Mouse (Mus musculus) hindbrain, embryonic 12.5 days (tissue): ENCODE data around the gene Rab4a. TPM values are rescaled to one million over a fixed set of nuclear protein-coding genes. Genes with fewer than 3 reads are reported as not detected.
"Not testable (repeated sequence)": the region's sequence is repeated elsewhere in the genome, so short reads cannot be mapped to it uniquely, and the experiment has no call there.

Experiments used
- ATAC-seq: fragments of 200-750 bp; cut with Nextera tagmentation; 2 replicates; pipeline ENCODE4 v1.8.0; 2017; ENCODE audit warnings: moderate TSS enrichment; ENCODE audit not compliant: low FRiP score
- H3K27ac ChIP-seq: fragments of 300-500 bp; sonication (generic); 2 replicates; pipeline ENCODE4 v1.5.1; 2016; ENCODE audit warnings: mild to moderate bottlenecking
- H3K27me3 ChIP-seq: fragments of 300-500 bp; sonication (generic); 2 replicates; pipeline ENCODE4 v1.6.1; 2016; ENCODE audit warnings: mild to moderate bottlenecking
- H3K36me3 ChIP-seq: fragments of 300-500 bp; sonication (generic); 2 replicates; pipeline ENCODE4 v1.6.1; 2016; ENCODE audit warnings: mild to moderate bottlenecking
- H3K4me1 ChIP-seq: fragments of 300-500 bp; sonication (generic); 2 replicates; pipeline ENCODE4 v1.6.1; 2016
- H3K4me2 ChIP-seq: fragments of 300-500 bp; sonication (generic); replicated peaks from 2 replicates; pipeline ENCODE4 v1.6.1; 2016; ENCODE audit warnings: mild to moderate bottlenecking
- H3K4me3 ChIP-seq: fragments of 300-500 bp; sonication (generic); 2 replicates; pipeline ENCODE4 v1.5.1; 2016; ENCODE audit warnings: mild to moderate bottlenecking
- H3K9ac ChIP-seq: fragments of 300-500 bp; sonication (generic); 2 replicates; pipeline ENCODE4 v1.6.1; 2016; ENCODE audit warnings: mild to moderate bottlenecking, moderate library complexity
- H3K9me3 ChIP-seq: fragments of 300-500 bp; sonication (generic); replicated peaks from 2 replicates; pipeline ENCODE4 v1.6.1; 2016; ENCODE audit warnings: mild to moderate bottlenecking
- WGBS: fragments of 180-500 bp; shearing (Covaris S2); methylation state at CpG from one replicate; pipeline ENCODE4 v1.1.7; 2016; 5-methylcytosine and 5-hydroxymethylcytosine counted together
- polyA plus RNA-seq: library from polyadenylated mRNA; unstranded; fragments of >200 nt; fragmentation: Nextera tagmentation; extraction: Ambion mirVana; gene quantifications from 2 replicates; pipeline ENCODE4 v1.2.1, GENCODE M21; 2016

The Rab4a gene
- polyA plus RNA-seq, 1 experiment from 2014 or later = 61.0 TPM

GRCm38 (mm10) chr8:123806374-123806935, 670 bp downstream of the Rab4a start:
- Histone ChIP-seq H3K36me3 (no peaks in the 10 kb centered on the region), H3K27ac (peak overlapping the region; percentile 85), H3K27me3 (no peaks in the 10 kb centered on the region), H3K4me2 (peak overlapping the region; percentile 80), H3K4me1 (peaks cover 25% of the 10 kb centered on the region), H3K4me3 (peak overlapping the region; percentile 74), H3K9me3 (no peaks in the 10 kb centered on the region), H3K9ac (peak overlapping the region; percentile 86)
- 2% methylated on average over 12 of the region's 12 CpGs for WGBS
- 0 out of 2 replicates have a peak, but pooled peaks have one; percentile 41 for ATAC-seq

- peak; percentile 47 for ATAC-seq
- Histone ChIP-seq H3K27ac (peak overlapping the region; percentile 4; the same call in 1 of the 2 replicates), H3K4me3 (peak overlapping the region; percentile 74), H3K4me2 (peak overlapping the region; percentile 80), H3K9ac (peak overlapping the region; percentile 86), H3K9me3 (no peaks in the 10 kb centered on the region), H3K36me3 (no peaks in the 10 kb centered on the region), H3K4me1 (peaks cover 25% of the 10 kb centered on the region), H3K27me3 (no peaks in the 10 kb centered on the region)
- 8% methylated on average over 14 of the region's 14 CpGs for WGBS
Observed at GRCm38 (mm10) chr8:123807024-123807431, 1.2 kb downstream of the Rab4a start.

GRCm38 (mm10) chr8:123807852-123808573, 2.2 kb downstream of the Rab4a start:
- H3K9me3 ChIP-seq = no peaks in the 10 kb centered on the region

GRCm38 (mm10) chr8:123808671-123809070, 2.9 kb downstream of the Rab4a start:
- no peak overlapping the region for H3K4me3 ChIP-seq
- no peak for ATAC-seq
- H3K4me2 ChIP-seq = no peak overlapping the region

More at GRCm38 (mm10) chr8:123807852-123808573, 2.2 kb downstream of the Rab4a start:
- no peak for ATAC-seq
- Histone ChIP-seq H3K27ac (no peak overlapping the region), H3K9ac (peak overlapping the region; percentile 28; the same call in 1 of the 2 replicates), H3K4me2 (peak overlapping the region; percentile 80), H3K36me3 (no peaks in the 10 kb centered on the region), H3K4me3 (peak overlapping the region; percentile 74; the same call in 1 of the 2 replicates), H3K27me3 (no peaks in the 10 kb centered on the region), H3K4me1 (peaks cover 25% of the 10 kb centered on the region)
- 73% methylated on average over 6 of the region's 6 CpGs for WGBS

GRCm38 (mm10) chr8:123809342-123809741, 3.6 kb downstream of the Rab4a start:
- not testable (repeated sequence) for H3K4me3 ChIP-seq, H3K9me3 ChIP-seq, H3K9ac ChIP-seq, H3K4me2 ChIP-seq, H3K27ac ChIP-seq, H3K27me3 ChIP-seq, ATAC-seq, H3K36me3 ChIP-seq
- 88% methylated on average over 4 of the region's 4 CpGs for WGBS
- H3K4me1 ChIP-seq = peaks cover 25% of the 10 kb centered on the region

More at GRCm38 (mm10) chr8:123808671-123809070, 2.9 kb downstream of the Rab4a start:
- peaks cover 25% of the 10 kb centered on the region for H3K4me1 ChIP-seq
- no peak overlapping the region for H3K27ac ChIP-seq
- no peak overlapping the region for H3K9ac ChIP-seq
- whole genome bisulfite sequencing = 77% methylated on average over 7 of the region's 7 CpGs
- H3K27me3 ChIP-seq = no peaks in the 10 kb centered on the region
- H3K9me3 ChIP-seq = no peaks in the 10 kb centered on the region
- H3K36me3 ChIP-seq = no peaks in the 10 kb centered on the region

- H3K4me1 ChIP-seq = peaks cover 10% of the 10 kb centered on the region
- WGBS = 89% methylated on average over 5 of the region's 5 CpGs
- no peak overlapping the region for H3K4me2 ChIP-seq
- H3K9ac ChIP-seq = no peak overlapping the region
- no peaks in the 10 kb centered on the region for H3K9me3 ChIP-seq
- no peak overlapping the region for H3K27ac ChIP-seq
- no peak for ATAC-seq
- H3K27me3 ChIP-seq = no peaks in the 10 kb centered on the region
- no peak overlapping the region for H3K4me3 ChIP-seq
- peaks cover 10% of the 10 kb centered on the region; the same call in 1 of the 2 replicates for H3K36me3 ChIP-seq
Observed at GRCm38 (mm10) chr8:123812227-123812626, 6.4 kb downstream of the Rab4a start.

- no peak for ATAC-seq
- 79% methylated on average over 16 of the region's 16 CpGs for WGBS
- H3K27ac ChIP-seq = 0 out of 2 replicates have a peak overlapping the region, but pooled peaks have one; percentile 23
Observed at GRCm38 (mm10) chr8:123813173-123813891, 7.5 kb downstream of the Rab4a start.

GRCm38 (mm10) chr8:123813892-123814266, 8.1 kb downstream of the Rab4a start:
- H3K4me3 ChIP-seq = no peak overlapping the region
- ATAC-seq = no peak
- no peak overlapping the region for H3K27ac ChIP-seq
- H3K4me2 ChIP-seq = no peak overlapping the region
- H3K4me1 ChIP-seq = no peaks in the 10 kb centered on the region
- no peak overlapping the region for H3K9ac ChIP-seq
- no peaks in the 10 kb centered on the region for H3K27me3 ChIP-seq
- H3K36me3 ChIP-seq = peaks cover 10% of the 10 kb centered on the region; the same call in 1 of the 2 replicates
- WGBS = 85% methylated on average over 4 of the region's 4 CpGs
- H3K9me3 ChIP-seq = no peaks in the 10 kb centered on the region

More at GRCm38 (mm10) chr8:123813173-123813891, 7.5 kb downstream of the Rab4a start:
- H3K9me3 ChIP-seq = no peaks in the 10 kb centered on the region
- no peak overlapping the region for H3K9ac ChIP-seq
- no peaks in the 10 kb centered on the region for H3K27me3 ChIP-seq
- H3K4me1 ChIP-seq = 0 out of 2 replicates have a peak, but pooled peaks cover 3% of the 10 kb centered on the region
- H3K4me3 ChIP-seq = no peak overlapping the region
- H3K36me3 ChIP-seq = peaks cover 10% of the 10 kb centered on the region; the same call in 1 of the 2 replicates
- no peak overlapping the region for H3K4me2 ChIP-seq

- no peaks in the 10 kb centered on the region for H3K27me3 ChIP-seq
- ATAC-seq = no peak
- H3K4me1 ChIP-seq = no peaks in the 10 kb centered on the region
- no peak overlapping the region for H3K4me2 ChIP-seq
- WGBS = 87% methylated on average over 11 of the region's 11 CpGs
- no peak overlapping the region for H3K27ac ChIP-seq
- peaks cover 10% of the 10 kb centered on the region for H3K36me3 ChIP-seq
- H3K9me3 ChIP-seq = no peaks in the 10 kb centered on the region
- no peak overlapping the region for H3K9ac ChIP-seq
- H3K4me3 ChIP-seq = no peak overlapping the region
Observed at GRCm38 (mm10) chr8:123815325-123815724, 9.5 kb downstream of the Rab4a start.

GRCm38 (mm10) chr8:123816939-123817338, 11.2 kb downstream of the Rab4a start:
- Histone ChIP-seq H3K27ac (no peak overlapping the region), H3K36me3 (peaks cover 10% of the 10 kb centered on the region), H3K4me1 (no peaks in the 10 kb centered on the region), H3K4me2 (no peak overlapping the region), H3K9me3 (no peaks in the 10 kb centered on the region), H3K27me3 (no peaks in the 10 kb centered on the region), H3K4me3 (no peak overlapping the region), H3K9ac (no peak overlapping the region)
- no peak for ATAC-seq
- WGBS = 83% methylated on average over 8 of the region's 8 CpGs

- 90% methylated on average over 11 of the region's 11 CpGs for WGBS
- Histone ChIP-seq H3K9me3 (no peaks in the 10 kb centered on the region; the same call in 1 of the 2 replicates), H3K4me2 (no peak overlapping the region)
Observed at GRCm38 (mm10) chr8:123817747-123818146, 12.0 kb downstream of the Rab4a start.

More at GRCm38 (mm10) chr8:123817747-123818146, 12.0 kb downstream of the Rab4a start:
- no peak overlapping the region for H3K27ac ChIP-seq
- no peak for ATAC-seq
- no peak overlapping the region for H3K4me3 ChIP-seq
- peaks cover 10% of the 10 kb centered on the region for H3K36me3 ChIP-seq
- no peak overlapping the region for H3K9ac ChIP-seq
- H3K27me3 ChIP-seq = no peaks in the 10 kb centered on the region
- no peaks in the 10 kb centered on the region for H3K4me1 ChIP-seq
